Mouse (Mus musculus): Measurements from ENCODE around the gene Bach1. TPM values are rescaled to one million over a fixed set of nuclear protein-coding genes. Genes with fewer than 3 reads are reported as not detected.
A peak's percentile ranks its signal among the peaks of the same experiment; 100 is the strongest.

Bach1 gene
- polyA plus RNA-seq, 1 experiment, result 4.9 TPM

- Histone ChIP-seq H3K36me3 (ENCODE audit: control insufficient read depth, insufficient read depth) (no peaks in the 10 kb centered on the region), H3K27me3 (ENCODE audit: control insufficient read depth, insufficient read depth, insufficient read length) (no peaks in the 10 kb centered on the region), H3K79me3 (ENCODE audit: low read depth) (no peaks in the 10 kb centered on the region), H3K4me3 (ENCODE audit: insufficient read depth, poor library complexity, severe bottlenecking) (no peak overlapping the region), H3ac (ENCODE audit: control insufficient read depth, insufficient read length, low read depth) (no peak overlapping the region), H3K79me2 (ENCODE audit: control insufficient read depth, insufficient read depth) (no peaks in the 10 kb centered on the region)
- TF ChIP-seq CEBPB (IDR thresholded peaks at IDR 0.05; ENCODE audit: low read depth) (no peak), MYOD1 (IDR thresholded peaks at IDR 0.05; ENCODE audit: control insufficient read depth, insufficient read length, low read depth) (peak; percentile 50), USF1 (IDR thresholded peaks at IDR 0.05; ENCODE audit: low read depth) (no peak), CTCF (IDR thresholded peaks at IDR 0.05; ENCODE audit: control insufficient read depth, insufficient read depth, insufficient read length) (no peak)
These were observed 9.5 kb upstream of the Bach1 start for GRCm38 (mm10) chr16:87689225-87689624.

DNA sequence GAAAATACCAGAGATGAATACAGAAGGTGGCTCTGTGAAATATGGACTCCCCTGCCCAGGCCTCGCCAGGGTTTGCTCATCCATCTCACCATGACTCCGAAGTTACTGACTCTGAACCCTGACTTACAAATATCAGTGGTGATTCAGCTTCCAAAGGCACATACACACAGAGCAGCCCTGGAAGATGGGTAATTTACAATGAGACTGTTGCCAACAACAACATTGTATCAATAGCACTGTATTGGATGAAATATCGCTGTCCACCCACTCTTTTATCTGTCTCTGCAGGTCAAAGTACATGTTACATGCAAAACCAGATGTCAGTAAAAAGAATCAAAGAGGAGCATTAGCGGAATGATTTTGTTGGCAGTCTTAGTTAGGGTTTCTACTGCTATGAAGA lies 8.2 kb upstream of the Bach1 start:
- TF ChIP-seq MYOG (IDR thresholded peaks at IDR 0.05; ENCODE audit: control insufficient read depth, extremely low read depth, insufficient read length), result no peak
- TF ChIP-seq MYOD1 (IDR thresholded peaks at IDR 0.05; ENCODE audit: control insufficient read depth, insufficient read length, low read depth), result no peak
- no peak for TF ChIP-seq CTCF (IDR thresholded peaks at IDR 0.05; ENCODE audit: control insufficient read depth, insufficient read depth, insufficient read length)
- no peak for TF ChIP-seq CEBPB (IDR thresholded peaks at IDR 0.05; ENCODE audit: low read depth)
- no peaks in the 10 kb centered on the region for H3K79me2 ChIP-seq (ENCODE audit: control insufficient read depth, insufficient read depth)
- H3K79me3 ChIP-seq (ENCODE audit: low read depth), result no peaks in the 10 kb centered on the region
- H3K27me3 ChIP-seq (ENCODE audit: control insufficient read depth, insufficient read depth, insufficient read length), result no peaks in the 10 kb centered on the region
- no peak overlapping the region for H3ac ChIP-seq (ENCODE audit: control insufficient read depth, insufficient read length, low read depth)
- no peaks in the 10 kb centered on the region for H3K36me3 ChIP-seq (ENCODE audit: control insufficient read depth, insufficient read depth)
- H3K4me3 ChIP-seq (ENCODE audit: insufficient read depth, poor library complexity, severe bottlenecking), result no peak overlapping the region

DNA sequence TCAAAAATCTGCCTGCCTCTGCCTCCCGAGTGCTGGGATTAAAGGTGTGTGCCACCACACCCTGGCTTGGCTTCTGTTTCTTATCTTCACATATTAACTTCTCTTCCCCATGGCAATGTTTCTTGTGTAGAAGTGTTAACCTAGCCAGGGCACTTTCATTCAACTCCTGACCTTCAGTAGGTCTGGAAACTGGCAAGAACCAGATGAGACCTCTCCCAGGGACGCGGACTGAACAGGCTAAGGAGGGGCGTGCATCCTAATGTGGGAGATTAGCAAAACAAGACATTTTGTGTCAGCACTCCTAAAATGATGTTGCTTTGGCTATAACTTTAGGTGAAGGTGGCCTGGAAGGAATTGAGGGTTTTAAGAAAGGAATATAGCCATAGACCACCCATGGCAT lies 7.6 kb upstream of the Bach1 start:
- Histone ChIP-seq H3K36me3 (ENCODE audit: control insufficient read depth, insufficient read depth) (no peaks in the 10 kb centered on the region), H3K27me3 (ENCODE audit: control insufficient read depth, insufficient read depth, insufficient read length) (no peaks in the 10 kb centered on the region), H3K79me3 (ENCODE audit: low read depth) (no peaks in the 10 kb centered on the region), H3K79me2 (ENCODE audit: control insufficient read depth, insufficient read depth) (no peaks in the 10 kb centered on the region), H3K4me3 (ENCODE audit: insufficient read depth, poor library complexity, severe bottlenecking) (no peak overlapping the region), H3ac (ENCODE audit: control insufficient read depth, insufficient read length, low read depth) (no peak overlapping the region)
- TF ChIP-seq MAX (IDR thresholded peaks at IDR 0.05) (no peak), CEBPB (IDR thresholded peaks at IDR 0.05; ENCODE audit: low read depth) (no peak), MYOG (IDR thresholded peaks at IDR 0.05; ENCODE audit: control insufficient read depth, extremely low read depth, insufficient read length) (no peak), MYOD1 (IDR thresholded peaks at IDR 0.05; ENCODE audit: control insufficient read depth, insufficient read length, low read depth) (no peak), FOSL1 (IDR thresholded peaks at IDR 0.05; ENCODE audit: insufficient read depth, low read length, poor library complexity, severe bottlenecking) (no peak), USF1 (IDR thresholded peaks at IDR 0.05; ENCODE audit: low read depth) (no peak), CTCF (IDR thresholded peaks at IDR 0.05; ENCODE audit: control insufficient read depth, insufficient read depth, insufficient read length) (no peak)

DNA sequence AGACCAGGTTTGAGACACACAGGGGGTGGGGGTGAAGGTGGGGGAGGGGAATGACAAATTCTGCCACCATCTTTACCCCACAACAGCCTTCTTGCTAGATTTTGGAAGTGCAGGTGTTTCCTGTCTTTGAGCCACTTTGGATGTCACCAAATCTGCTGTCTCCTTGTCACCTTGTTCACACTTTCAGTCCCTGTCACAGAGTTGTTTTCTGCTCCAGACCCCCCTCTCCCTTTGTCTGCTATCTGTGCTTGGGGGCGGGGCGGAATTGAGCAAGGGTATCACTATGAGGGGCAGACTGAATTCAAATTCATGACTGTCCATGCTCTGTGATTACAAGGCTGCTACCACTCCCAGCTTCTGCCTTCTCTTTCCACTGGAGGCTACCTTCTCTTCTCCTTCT lies 6.2 kb upstream of the Bach1 start:
- H3K79me2 ChIP-seq (ENCODE audit: control insufficient read depth, insufficient read depth), result no peaks in the 10 kb centered on the region

GRCm38 (mm10) chr16:87697707-87698365 lies 909 bp upstream of the Bach1 start:
- H3K79me3 ChIP-seq (ENCODE audit: low read depth), result peaks cover 33% of the 10 kb centered on the region
- H3ac ChIP-seq (ENCODE audit: control insufficient read depth, insufficient read length, low read depth), result no peak overlapping the region
- no peaks in the 10 kb centered on the region for H3K36me3 ChIP-seq (ENCODE audit: control insufficient read depth, insufficient read depth)
- TF ChIP-seq USF1 (IDR thresholded peaks at IDR 0.05; ENCODE audit: low read depth) (no peak), CEBPB (IDR thresholded peaks at IDR 0.05; ENCODE audit: low read depth) (no peak), FOSL1 (IDR thresholded peaks at IDR 0.05; ENCODE audit: insufficient read depth, low read length, poor library complexity, severe bottlenecking) (no peak), MAX (IDR thresholded peaks at IDR 0.05) (no peak), MYOD1 (IDR thresholded peaks at IDR 0.05; ENCODE audit: control insufficient read depth, insufficient read length, low read depth) (no peak), MYOG (IDR thresholded peaks at IDR 0.05; ENCODE audit: control insufficient read depth, extremely low read depth, insufficient read length) (no peak), CTCF (IDR thresholded peaks at IDR 0.05; ENCODE audit: control insufficient read depth, insufficient read depth, insufficient read length) (no peak)
- peaks cover 40% of the 10 kb centered on the region for H3K79me2 ChIP-seq (ENCODE audit: control insufficient read depth, insufficient read depth)
- H3K27me3 ChIP-seq (ENCODE audit: control insufficient read depth, insufficient read depth, insufficient read length), result no peaks in the 10 kb centered on the region
- peak overlapping the region; percentile 18 for H3K4me3 ChIP-seq (ENCODE audit: insufficient read depth, poor library complexity, severe bottlenecking)

More for the DNA sequence above, 6.2 kb upstream of the Bach1 start:
- no peaks in the 10 kb centered on the region for H3K79me3 ChIP-seq (ENCODE audit: low read depth)
- no peaks in the 10 kb centered on the region for H3K36me3 ChIP-seq (ENCODE audit: control insufficient read depth, insufficient read depth)
- TF ChIP-seq CTCF (IDR thresholded peaks at IDR 0.05; ENCODE audit: control insufficient read depth, insufficient read depth, insufficient read length) (no peak), CEBPB (IDR thresholded peaks at IDR 0.05; ENCODE audit: low read depth) (no peak), MAX (IDR thresholded peaks at IDR 0.05) (no peak), MYOD1 (IDR thresholded peaks at IDR 0.05; ENCODE audit: control insufficient read depth, insufficient read length, low read depth) (no peak), FOSL1 (IDR thresholded peaks at IDR 0.05; ENCODE audit: insufficient read depth, low read length, poor library complexity, severe bottlenecking) (no peak), MYOG (IDR thresholded peaks at IDR 0.05; ENCODE audit: control insufficient read depth, extremely low read depth, insufficient read length) (no peak), USF1 (IDR thresholded peaks at IDR 0.05; ENCODE audit: low read depth) (no peak)
- no peak overlapping the region for H3K4me3 ChIP-seq (ENCODE audit: insufficient read depth, poor library complexity, severe bottlenecking)
- no peaks in the 10 kb centered on the region for H3K27me3 ChIP-seq (ENCODE audit: control insufficient read depth, insufficient read depth, insufficient read length)
- no peak overlapping the region for H3ac ChIP-seq (ENCODE audit: control insufficient read depth, insufficient read length, low read depth)

GRCm38 (mm10) chr16:87699306-87699692 lies 554 bp downstream of the Bach1 start:
- Histone ChIP-seq H3K79me3 (ENCODE audit: low read depth) (peaks cover 48% of the 10 kb centered on the region), H3ac (ENCODE audit: control insufficient read depth, insufficient read length, low read depth) (peak overlapping the region; percentile 82), H3K27me3 (ENCODE audit: control insufficient read depth, insufficient read depth, insufficient read length) (no peaks in the 10 kb centered on the region), H3K79me2 (ENCODE audit: control insufficient read depth, insufficient read depth) (peaks cover 54% of the 10 kb centered on the region), H3K36me3 (ENCODE audit: control insufficient read depth, insufficient read depth) (peaks cover 6% of the 10 kb centered on the region), H3K4me3 (ENCODE audit: insufficient read depth, poor library complexity, severe bottlenecking) (peak overlapping the region; percentile 78)
- no peak for TF ChIP-seq FOSL1 (IDR thresholded peaks at IDR 0.05; ENCODE audit: insufficient read depth, low read length, poor library complexity, severe bottlenecking)
- TF ChIP-seq USF1 (IDR thresholded peaks at IDR 0.05; ENCODE audit: low read depth), result no peak
- TF ChIP-seq MYOD1 (IDR thresholded peaks at IDR 0.05; ENCODE audit: control insufficient read depth, insufficient read length, low read depth), result no peak
- TF ChIP-seq CTCF (IDR thresholded peaks at IDR 0.05; ENCODE audit: control insufficient read depth, insufficient read depth, insufficient read length), result no peak
- no peak for TF ChIP-seq MAX (IDR thresholded peaks at IDR 0.05)
- no peak for TF ChIP-seq CEBPB (IDR thresholded peaks at IDR 0.05; ENCODE audit: low read depth)
- TF ChIP-seq MYOG (IDR thresholded peaks at IDR 0.05; ENCODE audit: control insufficient read depth, extremely low read depth, insufficient read length), result no peak

Measured in C2C12 (cell line).